Mouse (Mus musculus) heart, adult 2 months (tissue): ENCODE measurements around the gene Glycam1. TPM values are rescaled to one million over a fixed set of nuclear protein-coding genes. Genes with fewer than 3 reads are reported as not detected.
"Not testable (repeated sequence)": the region's sequence is repeated elsewhere in the genome, so short reads cannot be mapped to it uniquely, and the experiment has no call there.

ENCODE experiments used
- DNase-seq, 2 experiments: peaks; one replicate each; pipeline ENCODE4 v3.0.0; 2021
- H3K27ac ChIP-seq: fragments of 200-600 bp; 2 replicates; pipeline ENCODE4 v1.8.1; 2022
- H3K27me3 ChIP-seq: fragments of 200-500 bp; 2 replicates; pipeline ENCODE4 v1.6.1; 2012; ENCODE audit warnings: mild to moderate bottlenecking, low read length, inconsistent platforms, mixed read lengths; ENCODE audit not compliant: control insufficient read depth, insufficient read depth
- H3K36me3 ChIP-seq: fragments of 200-500 bp; 2 replicates; pipeline ENCODE4 v1.6.1; 2012; ENCODE audit warnings: low read length, inconsistent platforms; ENCODE audit not compliant: control insufficient read depth, insufficient read depth
- H3K4me1 ChIP-seq: fragments of 200-500 bp; 2 replicates; pipeline ENCODE4 v1.6.1; 2011; ENCODE audit warnings: low read length; ENCODE audit not compliant: control insufficient read depth, insufficient read depth
- H3K4me3 ChIP-seq: fragments of 200-600 bp; 2 replicates; pipeline ENCODE4 v1.8.1; 2022
- H3K79me2 ChIP-seq: fragments of 200-500 bp; replicated peaks from 2 replicates; pipeline ENCODE4 v1.6.1; 2012; ENCODE audit warnings: mild to moderate bottlenecking, inconsistent platforms, low read length, moderate library complexity, mixed read lengths; ENCODE audit not compliant: control insufficient read depth, insufficient read depth
- H3K9ac ChIP-seq: fragments of 200-500 bp; 2 replicates; pipeline ENCODE4 v1.6.1; 2012; ENCODE audit warnings: low read depth, mild to moderate bottlenecking, control low read depth, inconsistent platforms, low read length, mixed read lengths
- CTCF ChIP-seq: fragments of 200-600 bp; IDR thresholded peaks from 2 replicates; pipeline ENCODE4 v1.8.1; 2022; ENCODE audit warnings: antibody characterized with exemption, mild to moderate bottlenecking, moderate library complexity
- EP300 ChIP-seq: fragments of 200-500 bp; IDR thresholded peaks from 2 replicates; pipeline ENCODE4 v1.6.1; 2011; ENCODE audit warnings: low read depth, low read length, control low read depth; ENCODE audit not compliant: insufficient read depth
- POLR2A ChIP-seq: fragments of 200-500 bp; IDR thresholded peaks from 2 replicates; pipeline ENCODE4 v1.6.1; 2011; ENCODE audit warnings: mild to moderate bottlenecking, low read depth, low read length, control low read depth; ENCODE audit not compliant: insufficient read depth
- WGBS: fragments of 180-500 bp; shearing (Covaris S2); methylation state at CpG from one replicate; pipeline ENCODE4 v1.1.7; 2018; 5-methylcytosine and 5-hydroxymethylcytosine counted together
- intact Hi-C: fragments of 180-260 bp; cut with DNase I; formaldehyde crosslinking; loops from one replicate; pipeline ENCODE4 v1.15.1; 2025
- long read RNA-seq: library from polyadenylated mRNA; stranded (forward); transcript quantifications from one replicate; pipeline ENCODE4 v2.0.0, GENCODE M21; 2021
- polyA plus RNA-seq: library from polyadenylated mRNA; depleted of rRNA; stranded (reverse); fragments of >200 nt; gene quantifications from 2 replicates; pipeline ENCODE4 v1.2.3, GENCODE M21; 2012; rRNA removed
- total RNA-seq, 2 experiments: library from RNA; stranded (reverse); gene quantifications; 2 replicates each; pipeline ENCODE4 v1.2.3; 2021

Gene Glycam1
- total RNA-seq (not detected), polyA plus RNA-seq (not detected in 2 replicates)
- long read RNA-seq = 0 reads

DNA sequence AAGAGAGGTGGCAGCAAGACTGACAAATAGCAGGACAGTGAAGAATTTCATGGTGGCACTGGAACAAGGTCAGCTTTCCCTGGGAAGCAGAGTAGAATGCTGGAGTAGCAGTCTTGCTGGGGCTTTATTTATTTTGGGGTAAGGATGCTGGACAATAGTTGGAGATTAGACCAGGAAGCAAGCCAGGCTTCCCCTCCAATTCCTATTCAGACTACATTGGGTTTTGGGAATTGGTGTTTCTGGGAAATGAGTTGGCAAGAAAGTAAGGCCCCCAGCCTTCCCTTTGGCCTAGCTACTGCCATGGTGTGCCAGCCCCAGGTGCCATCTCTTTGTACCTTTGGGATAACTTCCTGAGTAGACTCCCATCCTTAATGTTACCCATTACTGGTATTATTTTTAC is at the start of gene Glycam1:
Glycam1 (minus strand) TSS at position 101 of the 400 bp plus-strand sequence.
- no peak for DNase-seq
- Histone ChIP-seq H3K4me3 (no peak within 1 kb of the TSS), H3K79me2 (no peaks in the 10 kb centered on the region), H3K27ac (no peak within 1 kb of the TSS), H3K4me1 (no peaks in the 10 kb centered on the region), H3K36me3 (no peaks in the 10 kb centered on the region), H3K27me3 (no peaks in the 10 kb centered on the region), H3K9ac (no peak within 1 kb of the TSS)
- TF ChIP-seq POLR2A (no peak), CTCF (no peak), EP300 (no peak)
- intact Hi-C loops = no loop called here

DNA sequence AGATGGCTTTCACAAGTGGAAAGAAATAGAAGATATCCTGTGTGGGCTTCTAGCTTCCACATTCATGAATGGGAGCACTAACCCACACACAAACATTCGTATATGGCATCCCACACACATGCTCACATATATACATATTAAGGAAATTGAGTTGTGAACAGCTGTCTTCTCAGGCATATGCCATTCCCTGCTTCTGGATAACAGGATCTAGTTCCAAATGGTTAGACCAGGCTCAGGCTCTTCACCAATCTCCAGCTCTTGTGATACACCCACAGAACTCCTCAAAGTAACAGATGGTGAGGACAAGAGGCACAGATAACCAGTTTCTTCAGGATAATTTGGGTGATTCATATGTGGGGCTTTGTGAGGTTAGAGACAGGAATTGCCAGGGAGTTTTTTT is 39.6 kb upstream of the Glycam1 start:
- no peak for DNase-seq
- no peak for TF ChIP-seq CTCF
- no peak for TF ChIP-seq POLR2A
- TF ChIP-seq EP300 = no peak
- Histone ChIP-seq H3K27ac (no peak overlapping the region), H3K79me2 (no peaks in the 10 kb centered on the region), H3K9ac (no peak overlapping the region), H3K4me1 (no peaks in the 10 kb centered on the region), H3K4me3 (no peak overlapping the region), H3K27me3 (no peaks in the 10 kb centered on the region), H3K36me3 (no peaks in the 10 kb centered on the region)
- 58% methylated on average over 1 of the region's 1 CpGs for WGBS
- intact Hi-C loops = no loop called here

DNA sequence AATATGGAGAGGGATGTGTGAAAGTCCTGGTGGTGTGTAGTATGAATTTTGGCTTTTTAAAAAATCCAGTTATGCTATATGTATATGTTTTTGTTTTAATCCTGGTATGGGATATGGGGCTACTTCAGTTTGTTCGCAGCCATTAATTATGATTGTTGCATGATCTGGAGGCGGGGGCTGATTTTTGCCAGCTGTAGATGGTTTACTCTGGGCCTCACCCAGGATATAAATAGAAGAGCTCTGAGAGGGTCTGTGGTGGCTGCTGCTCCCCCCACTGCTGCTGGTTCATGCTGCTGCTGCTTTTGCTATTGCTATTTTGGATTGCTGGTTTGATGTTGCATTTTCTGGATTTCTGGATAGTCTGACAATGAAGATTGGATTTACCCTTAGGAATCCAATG is 25.9 kb upstream of the Glycam1 start:
- H3K4me3 ChIP-seq = no peak overlapping the region
- H3K9ac ChIP-seq = no peak overlapping the region
- no peak for DNase-seq
- no peaks in the 10 kb centered on the region for H3K4me1 ChIP-seq
- H3K27me3 ChIP-seq = no peaks in the 10 kb centered on the region
- 68% methylated on average over 2 of the region's 2 CpGs for WGBS
- H3K27ac ChIP-seq = no peak overlapping the region
- no peaks in the 10 kb centered on the region for H3K36me3 ChIP-seq
- TF ChIP-seq EP300 (no peak), CTCF (no peak), POLR2A (no peak)
- no peaks in the 10 kb centered on the region for H3K79me2 ChIP-seq
- intact Hi-C loops = no loop called here

DNA sequence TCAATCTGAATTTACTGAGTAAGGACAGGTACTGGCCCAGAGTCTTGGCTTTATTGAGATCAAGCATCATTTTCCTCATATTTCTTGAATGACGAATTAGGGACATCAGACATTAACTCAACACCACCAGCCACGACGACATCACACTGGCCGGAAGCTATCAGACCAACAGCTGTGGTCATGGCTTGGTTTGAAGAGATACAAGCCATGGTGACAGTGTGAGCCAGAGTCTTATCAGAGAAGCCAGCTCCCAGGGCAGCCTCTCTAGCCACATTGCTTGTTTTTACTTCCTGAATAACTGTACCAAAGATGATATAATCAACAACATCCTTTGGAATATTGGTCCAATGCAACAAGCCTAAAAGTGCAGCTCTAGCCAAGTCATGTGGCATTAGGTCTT is 22.9 kb upstream of the Glycam1 start:
- H3K9ac ChIP-seq, H3K79me2 ChIP-seq, H3K27ac ChIP-seq, intact Hi-C loops, H3K27me3 ChIP-seq, H3K4me1 ChIP-seq, DNase-seq, H3K4me3 ChIP-seq, H3K36me3 ChIP-seq: not testable (repeated sequence)
- 54% methylated on average over 4 of the region's 4 CpGs for whole genome bisulfite sequencing

DNA sequence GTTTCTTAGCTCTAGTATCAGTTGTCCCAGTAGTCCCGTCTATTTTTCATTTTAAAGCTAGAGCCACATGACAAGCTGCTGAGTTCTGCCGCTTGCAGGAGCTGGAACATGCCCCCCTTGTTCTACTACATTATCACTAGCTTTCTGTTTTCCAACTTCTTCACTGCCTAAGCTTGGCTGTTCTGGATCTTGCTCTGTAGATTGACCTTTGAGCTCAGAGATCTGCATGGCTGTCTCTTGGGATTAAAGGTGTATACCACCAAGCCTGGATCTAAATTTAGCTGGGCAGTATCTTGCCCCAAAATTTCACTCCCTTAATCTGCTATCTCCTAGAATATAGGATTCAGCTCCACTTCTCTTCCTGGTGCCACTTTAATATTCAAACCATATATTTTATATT is 21.0 kb upstream of the Glycam1 start:
- WGBS = 59% methylated on average over 2 of the region's 2 CpGs
- intact Hi-C loops = no loop called here
- Histone ChIP-seq H3K79me2 (no peaks in the 10 kb centered on the region), H3K4me1 (no peaks in the 10 kb centered on the region), H3K9ac (no peak overlapping the region), H3K36me3 (no peaks in the 10 kb centered on the region), H3K27ac (no peak overlapping the region), H3K4me3 (no peak overlapping the region), H3K27me3 (no peaks in the 10 kb centered on the region)
- TF ChIP-seq POLR2A = no peak
- no peak for TF ChIP-seq EP300
- TF ChIP-seq CTCF = no peak
- DNase-seq = no peak

DNA sequence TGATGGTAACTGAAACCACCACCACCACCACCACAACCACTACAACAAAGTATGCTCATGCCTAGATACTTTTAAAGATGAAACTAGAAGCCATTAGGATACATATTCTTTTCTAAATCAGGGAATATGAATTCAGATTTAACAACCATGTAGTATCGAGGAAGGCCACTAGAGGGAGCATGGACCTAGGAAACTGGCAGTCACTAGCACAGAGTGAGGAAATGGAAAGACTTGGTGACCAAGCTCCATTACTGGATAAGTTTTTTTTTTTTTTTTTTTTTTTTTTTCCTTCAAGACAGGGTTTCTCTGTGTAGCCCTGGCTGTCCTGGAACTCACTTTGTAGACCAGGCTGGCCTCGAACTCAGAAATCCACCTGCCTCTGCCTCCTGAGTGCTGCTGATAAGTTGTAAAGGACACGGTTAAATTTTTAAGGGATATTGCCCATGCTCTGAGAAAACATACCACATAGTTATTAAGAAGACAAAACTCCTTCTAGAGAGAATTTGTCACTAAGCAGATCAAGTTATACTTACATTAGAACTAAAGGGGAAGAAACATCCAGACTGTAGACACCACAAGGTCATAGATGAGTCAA is 12.7 kb downstream of the Glycam1 start:
- H3K4me3 ChIP-seq = no peak overlapping the region
- no peaks in the 10 kb centered on the region for H3K4me1 ChIP-seq
- no peak overlapping the region for H3K9ac ChIP-seq
- WGBS = 52% methylated on average over 3 of the region's 3 CpGs
- no peak for DNase-seq
- H3K79me2 ChIP-seq = no peaks in the 10 kb centered on the region
- H3K27ac ChIP-seq = no peak overlapping the region
- intact Hi-C loops = no loop called here
- no peaks in the 10 kb centered on the region for H3K27me3 ChIP-seq
- TF ChIP-seq EP300 = no peak
- TF ChIP-seq CTCF = peak; percentile 77
- no peak for TF ChIP-seq POLR2A
- no peaks in the 10 kb centered on the region for H3K36me3 ChIP-seq
